Mouse (Mus musculus): ENCODE results near the gene Slamf1. TPM values are rescaled to one million over a fixed set of nuclear protein-coding genes. Genes with fewer than 3 reads are reported as not detected.

Gene Slamf1
- polyA plus RNA-seq (2015; fragmentation: Nextera tagmentation; extraction: Ambion mirVana) = 0.10 and 0.11 TPM in 2 replicates

DNA sequence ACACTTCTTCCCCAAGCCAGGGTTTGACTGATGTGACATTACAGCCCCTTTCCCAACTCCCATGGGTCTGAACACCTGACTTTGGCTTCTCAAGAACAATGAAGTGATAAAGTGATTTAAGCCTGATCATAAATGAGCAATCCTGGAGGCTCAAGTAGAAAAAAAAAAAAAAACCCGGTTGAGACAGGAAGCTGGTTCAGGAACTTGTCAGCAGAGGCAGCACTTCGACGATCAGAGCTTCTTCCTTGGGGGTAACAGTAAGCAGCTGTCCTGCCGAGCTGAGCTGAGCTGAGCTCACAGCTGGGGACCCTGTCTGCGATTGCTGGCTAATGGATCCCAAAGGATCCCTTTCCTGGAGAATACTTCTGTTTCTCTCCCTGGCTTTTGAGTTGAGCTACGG, at the start of gene Slamf1:
TSS of gene Slamf1 (plus strand) at position 230 of the 400 bp plus-strand sequence.
- ATAC-seq = no peak
- Histone ChIP-seq H3K4me1 (no peaks in the 10 kb centered on the region), H3K27me3 (no peaks in the 10 kb centered on the region), H3K36me3 (ENCODE audit: poor library complexity, severe bottlenecking) (no peaks in the 10 kb centered on the region), H3K27ac (no peak within 1 kb of the TSS), H3K9ac (no peak within 1 kb of the TSS), H3K4me2 (no peak within 1 kb of the TSS), H3K4me3 (no peak within 1 kb of the TSS), H3K9me3 (replicated peaks) (no peaks in the 10 kb centered on the region)
- WGBS = 43% methylated on average over 6 of the region's 6 CpGs

DNA sequence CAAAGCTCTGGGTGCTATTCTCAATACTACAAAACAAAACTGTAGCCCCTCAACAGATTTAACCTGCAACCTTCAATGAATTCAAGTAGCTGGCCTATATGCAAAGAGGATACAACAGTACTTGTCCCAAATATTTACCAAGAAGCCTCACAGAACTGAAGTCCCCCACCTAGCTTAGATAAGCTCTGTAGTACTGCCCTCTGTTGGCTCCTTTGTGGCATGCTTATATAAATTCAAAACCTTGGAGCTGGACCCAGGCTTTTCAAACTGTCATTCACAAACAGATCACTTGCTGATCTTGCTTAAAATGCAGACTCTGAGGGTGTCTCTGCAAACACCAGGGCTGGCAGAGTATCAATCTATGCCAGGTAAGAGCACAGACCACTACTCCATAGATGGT, 35.7 kb upstream of the Slamf1 start:
- H3K27me3 ChIP-seq = no peaks in the 10 kb centered on the region
- no peak overlapping the region for H3K27ac ChIP-seq
- no peak overlapping the region for H3K4me2 ChIP-seq
- H3K4me1 ChIP-seq = no peaks in the 10 kb centered on the region
- no peak overlapping the region for H3K9ac ChIP-seq
- no peaks in the 10 kb centered on the region for H3K36me3 ChIP-seq (ENCODE audit: poor library complexity, severe bottlenecking)
- ATAC-seq = no peak
- H3K4me3 ChIP-seq = no peak overlapping the region
- peaks cover 16% of the 10 kb centered on the region for H3K9me3 ChIP-seq (replicated peaks)

DNA sequence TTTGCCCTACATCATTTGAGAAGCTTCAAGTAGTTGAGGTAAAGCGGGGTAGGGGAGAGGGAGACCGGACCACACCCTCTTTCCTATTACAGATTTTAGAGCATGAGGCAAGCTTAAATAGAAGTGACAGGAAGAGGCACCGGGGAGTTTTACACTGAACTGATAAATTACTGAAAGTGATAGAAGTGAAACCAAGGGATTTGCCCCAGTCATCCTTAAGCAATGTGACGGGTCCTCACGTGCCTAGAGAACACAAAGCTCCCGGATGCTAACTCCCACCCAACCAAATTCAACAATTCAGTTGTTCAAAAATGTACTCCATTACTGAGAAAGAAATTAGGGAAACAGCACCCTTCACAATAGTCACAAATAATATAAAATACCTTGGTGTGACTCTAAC, 32.0 kb upstream of the Slamf1 start:
- Histone ChIP-seq H3K4me2 (no peak overlapping the region), H3K4me3 (no peak overlapping the region), H3K9ac (no peak overlapping the region), H3K9me3 (replicated peaks) (no peaks in the 10 kb centered on the region), H3K27ac (no peak overlapping the region), H3K36me3 (ENCODE audit: poor library complexity, severe bottlenecking) (no peaks in the 10 kb centered on the region), H3K27me3 (no peaks in the 10 kb centered on the region), H3K4me1 (no peaks in the 10 kb centered on the region)
- WGBS = 94% methylated on average over 6 of the region's 6 CpGs
- ATAC-seq = no peak

DNA sequence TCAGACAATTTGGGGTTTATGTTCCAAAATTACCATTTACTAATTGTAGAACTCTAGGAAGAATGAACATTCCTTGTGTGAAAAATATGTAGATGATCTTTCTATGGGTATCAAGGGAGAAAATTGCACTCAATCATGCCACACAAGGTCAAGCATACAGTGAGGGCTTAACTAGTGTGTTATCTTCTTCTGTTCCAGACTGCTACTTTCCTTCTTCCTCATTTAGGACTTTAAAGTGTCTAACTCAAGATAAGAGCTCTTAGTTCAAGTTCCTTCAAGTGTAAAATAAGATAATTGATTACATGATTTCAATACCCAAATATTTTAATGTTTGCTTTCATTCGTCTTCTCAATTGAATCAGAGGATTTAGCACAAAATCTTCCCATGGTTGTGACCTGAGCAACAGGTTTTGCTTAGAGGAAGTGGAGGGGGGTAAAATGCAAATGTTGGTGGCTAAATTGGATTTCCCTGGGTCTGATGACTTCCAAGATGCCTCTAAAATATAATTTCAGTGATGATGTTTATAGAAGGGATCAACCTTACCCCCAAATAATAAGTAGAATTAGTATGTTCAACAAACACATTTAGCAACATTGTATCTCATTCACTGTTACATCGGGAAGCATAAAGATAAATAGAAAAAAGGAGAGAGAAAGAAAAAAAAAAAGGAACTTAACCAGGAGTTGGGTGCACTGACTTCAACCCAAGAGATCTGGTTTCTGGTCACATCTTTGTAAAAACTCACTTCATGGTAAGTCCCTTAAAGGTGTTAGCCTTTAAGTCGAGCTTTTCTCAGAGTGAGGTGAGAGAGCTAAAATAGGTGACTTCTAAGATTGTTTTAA, 18.6 kb upstream of the Slamf1 start:
- H3K4me3 ChIP-seq = no peak overlapping the region
- 81% methylated on average over 3 of the region's 3 CpGs for WGBS
- no peak overlapping the region for H3K9ac ChIP-seq
- H3K4me1 ChIP-seq = no peaks in the 10 kb centered on the region
- no peaks in the 10 kb centered on the region for H3K36me3 ChIP-seq (ENCODE audit: poor library complexity, severe bottlenecking)
- H3K27me3 ChIP-seq = no peaks in the 10 kb centered on the region
- no peak for ATAC-seq
- H3K4me2 ChIP-seq = no peak overlapping the region
- no peak overlapping the region for H3K27ac ChIP-seq
- H3K9me3 ChIP-seq (replicated peaks) = no peaks in the 10 kb centered on the region

DNA sequence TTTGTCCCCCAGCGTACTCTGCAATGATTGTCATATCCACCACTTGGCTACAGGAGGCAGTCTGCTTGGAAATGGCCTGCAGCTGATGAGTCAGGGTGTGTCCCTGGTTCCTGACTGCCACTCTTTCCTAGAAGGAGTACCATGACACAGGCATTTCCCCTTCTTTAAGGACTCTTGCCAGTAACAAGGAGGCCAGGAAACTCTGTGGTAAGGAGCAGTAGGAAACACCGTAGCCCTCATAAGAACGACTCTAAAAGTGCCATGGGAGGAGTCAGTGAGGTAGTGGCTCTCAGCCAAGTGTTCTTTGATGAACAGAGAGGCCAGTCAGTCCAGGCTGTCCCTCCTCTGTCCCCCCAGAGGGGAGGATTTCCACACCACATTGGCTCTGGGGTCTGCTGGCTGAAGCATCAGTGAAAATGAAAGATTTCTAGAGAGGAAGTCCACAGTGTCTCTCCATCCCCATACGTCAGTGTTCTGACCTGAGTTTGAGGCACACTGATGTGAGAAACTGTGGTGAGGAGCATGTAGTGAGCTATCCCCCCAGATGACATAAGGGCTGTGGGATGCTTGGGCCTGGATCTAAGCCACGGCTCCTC, 5.0 kb upstream of the Slamf1 start:
- no peaks in the 10 kb centered on the region for H3K4me1 ChIP-seq
- no peak overlapping the region for H3K4me3 ChIP-seq
- H3K4me2 ChIP-seq = no peak overlapping the region
- H3K9me3 ChIP-seq (replicated peaks) = no peaks in the 10 kb centered on the region
- WGBS = 82% methylated on average over 5 of the region's 5 CpGs
- H3K27me3 ChIP-seq = no peaks in the 10 kb centered on the region
- no peak overlapping the region for H3K9ac ChIP-seq
- H3K27ac ChIP-seq = no peak overlapping the region
- no peak for ATAC-seq
- no peaks in the 10 kb centered on the region for H3K36me3 ChIP-seq (ENCODE audit: poor library complexity, severe bottlenecking)

DNA sequence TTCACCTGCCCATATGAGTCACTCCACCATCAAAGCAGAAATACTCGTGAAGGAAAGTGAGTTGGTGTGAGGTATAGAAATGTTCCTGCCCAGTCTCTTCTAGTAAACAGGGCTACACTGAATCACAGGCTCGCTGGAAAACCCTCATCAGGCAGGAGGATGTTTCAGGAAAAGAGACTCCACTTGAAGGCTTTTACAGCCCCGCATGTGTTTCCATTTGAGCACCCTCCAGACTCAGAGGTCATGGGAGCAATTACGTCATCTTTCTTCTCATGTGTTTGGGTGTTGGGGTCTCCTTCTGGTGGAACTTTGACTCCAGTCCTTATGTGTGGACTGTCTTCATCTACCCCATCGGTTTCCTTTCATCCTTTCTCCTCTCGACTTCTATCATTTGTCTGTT, 4.1 kb downstream of the Slamf1 start:
- H3K4me1 ChIP-seq = no peaks in the 10 kb centered on the region
- H3K27ac ChIP-seq = no peak overlapping the region
- no peak overlapping the region for H3K4me3 ChIP-seq
- H3K36me3 ChIP-seq (ENCODE audit: poor library complexity, severe bottlenecking) = no peaks in the 10 kb centered on the region
- ATAC-seq = no peak
- H3K9ac ChIP-seq = no peak overlapping the region
- no peak overlapping the region for H3K4me2 ChIP-seq
- no peaks in the 10 kb centered on the region for H3K9me3 ChIP-seq (replicated peaks)
- H3K27me3 ChIP-seq = no peaks in the 10 kb centered on the region
- WGBS = 84% methylated on average over 6 of the region's 6 CpGs

DNA sequence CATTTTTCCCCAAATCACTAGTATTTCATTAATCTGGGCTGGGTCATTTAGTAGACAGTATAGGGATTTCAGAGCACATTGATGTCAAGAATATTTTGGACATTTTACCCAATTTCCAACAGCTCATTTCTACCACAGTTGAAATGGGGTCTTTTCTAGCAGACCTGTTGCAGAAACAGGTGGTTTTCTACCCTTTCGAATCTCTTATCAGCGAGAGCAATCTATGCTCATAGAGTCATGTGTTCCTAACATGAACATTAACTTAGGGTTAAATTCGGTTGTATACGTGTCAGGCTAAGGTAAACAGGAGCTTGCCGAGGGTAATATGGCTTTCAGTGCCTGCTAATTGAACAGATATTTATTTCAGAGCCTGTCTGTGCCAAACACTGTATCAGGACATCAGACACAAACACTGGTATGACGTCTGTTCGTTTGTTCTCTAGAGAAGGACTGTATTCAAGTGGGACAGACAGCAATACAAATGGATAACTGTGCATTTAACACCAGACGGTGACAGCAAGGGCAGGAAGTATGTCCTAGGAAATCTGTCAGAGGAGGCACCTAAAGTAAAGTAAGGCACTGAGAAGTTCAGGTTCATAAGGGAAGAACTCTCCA, 5.3 kb downstream of the Slamf1 start:
- H3K4me1 ChIP-seq = no peaks in the 10 kb centered on the region
- 88% methylated on average over 8 of the region's 8 CpGs for WGBS

DNA sequence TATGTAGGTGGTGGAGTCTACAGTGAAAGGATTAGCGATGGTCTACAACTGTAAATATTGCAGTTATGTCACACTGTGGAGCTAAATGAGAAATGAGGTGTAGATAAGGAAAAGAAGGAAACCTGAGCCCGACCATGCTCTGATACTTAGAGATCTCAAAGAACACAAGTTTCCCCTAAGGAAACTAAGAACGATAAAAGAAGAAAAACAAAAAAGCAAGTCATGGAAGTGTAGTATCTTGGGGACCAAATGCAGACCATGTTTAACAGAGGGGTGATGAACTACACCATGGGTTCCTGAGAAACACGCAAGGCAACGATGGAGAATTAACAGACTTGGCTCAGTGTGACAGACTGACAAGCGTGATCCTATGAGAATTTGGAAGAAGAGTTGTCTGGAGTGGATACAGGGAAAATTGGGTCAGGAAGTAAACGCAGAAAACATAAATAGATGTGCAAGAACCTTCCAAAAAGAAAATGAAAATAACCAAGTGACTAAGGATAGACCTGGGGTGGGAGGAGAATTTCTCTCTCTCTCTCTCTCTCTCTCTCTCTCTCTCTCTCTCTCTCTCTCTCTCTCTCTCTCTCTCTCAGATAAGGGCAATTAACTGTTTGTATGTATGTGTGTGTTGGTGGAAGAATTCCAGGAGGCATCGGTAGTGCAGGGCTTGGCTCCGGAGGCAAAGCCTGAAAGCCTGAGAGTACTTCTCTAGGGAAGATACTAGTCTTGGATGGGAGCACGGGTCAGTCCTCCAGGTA, 6.5 kb downstream of the Slamf1 start:
- Histone ChIP-seq H3K27me3 (no peaks in the 10 kb centered on the region), H3K4me1 (no peaks in the 10 kb centered on the region), H3K9me3 (replicated peaks) (no peaks in the 10 kb centered on the region), H3K36me3 (ENCODE audit: poor library complexity, severe bottlenecking) (no peaks in the 10 kb centered on the region), H3K9ac (no peak overlapping the region), H3K4me3 (no peak overlapping the region), H3K4me2 (no peak overlapping the region), H3K27ac (no peak overlapping the region)
- WGBS = 93% methylated on average over 10 of the region's 10 CpGs
- ATAC-seq = no peak

More for the DNA sequence above, 5.3 kb downstream of the Slamf1 start:
- Histone ChIP-seq H3K27ac (no peak overlapping the region), H3K4me3 (no peak overlapping the region), H3K27me3 (no peaks in the 10 kb centered on the region), H3K36me3 (ENCODE audit: poor library complexity, severe bottlenecking) (no peaks in the 10 kb centered on the region), H3K9ac (no peak overlapping the region), H3K4me2 (no peak overlapping the region), H3K9me3 (replicated peaks) (no peaks in the 10 kb centered on the region)
- ATAC-seq = no peak

DNA sequence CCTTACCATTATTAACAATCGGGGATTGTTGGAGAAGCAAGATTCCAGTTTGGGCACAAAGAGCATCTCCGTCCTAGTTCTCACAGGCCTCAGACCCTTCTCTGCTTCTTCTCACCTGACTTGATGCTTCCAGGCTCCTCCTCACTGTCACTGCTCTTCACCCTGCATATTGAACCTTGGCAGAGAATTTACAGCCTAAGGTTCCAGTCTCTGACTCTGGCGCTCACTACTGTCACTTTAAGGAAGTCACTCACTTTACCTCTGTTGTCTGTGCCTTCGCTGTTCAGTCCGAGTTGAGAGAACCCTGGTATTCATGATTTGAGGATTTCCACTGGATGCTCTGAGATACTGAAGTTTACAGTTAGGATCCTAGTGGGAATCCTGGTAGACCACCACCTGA, 7.3 kb downstream of the Slamf1 start:
- Histone ChIP-seq H3K4me3 (no peak overlapping the region), H3K27ac (no peak overlapping the region), H3K4me2 (no peak overlapping the region), H3K4me1 (no peaks in the 10 kb centered on the region), H3K36me3 (ENCODE audit: poor library complexity, severe bottlenecking) (no peaks in the 10 kb centered on the region), H3K9ac (no peak overlapping the region), H3K9me3 (replicated peaks) (no peaks in the 10 kb centered on the region), H3K27me3 (no peaks in the 10 kb centered on the region)
- ATAC-seq = no peak
- 77% methylated on average over 5 of the region's 5 CpGs for WGBS

DNA sequence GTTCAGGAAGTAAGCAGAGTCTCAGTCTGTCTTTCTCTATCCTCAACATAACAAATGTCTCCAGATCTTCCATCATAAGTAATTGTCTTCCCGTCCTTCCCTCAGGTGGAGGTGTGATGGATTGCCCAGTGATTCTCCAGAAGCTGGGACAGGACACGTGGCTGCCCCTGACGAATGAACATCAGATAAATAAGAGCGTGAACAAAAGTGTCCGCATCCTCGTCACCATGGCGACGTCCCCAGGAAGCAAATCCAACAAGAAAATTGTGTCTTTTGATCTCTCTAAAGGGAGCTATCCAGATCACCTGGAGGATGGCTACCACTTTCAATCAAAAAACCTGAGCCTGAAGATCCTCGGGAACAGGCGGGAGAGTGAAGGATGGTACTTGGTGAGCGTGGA, 7.8 kb downstream of the Slamf1 start:
- no peak overlapping the region for H3K4me2 ChIP-seq
- no peak overlapping the region for H3K27ac ChIP-seq
- H3K4me3 ChIP-seq = no peak overlapping the region
- H3K4me1 ChIP-seq = no peaks in the 10 kb centered on the region
- no peaks in the 10 kb centered on the region for H3K9me3 ChIP-seq (replicated peaks)
- no peaks in the 10 kb centered on the region for H3K36me3 ChIP-seq (ENCODE audit: poor library complexity, severe bottlenecking)
- H3K9ac ChIP-seq = no peak overlapping the region
- WGBS = 65% methylated on average over 11 of the region's 11 CpGs
- H3K27me3 ChIP-seq = no peaks in the 10 kb centered on the region
- no peak for ATAC-seq

DNA sequence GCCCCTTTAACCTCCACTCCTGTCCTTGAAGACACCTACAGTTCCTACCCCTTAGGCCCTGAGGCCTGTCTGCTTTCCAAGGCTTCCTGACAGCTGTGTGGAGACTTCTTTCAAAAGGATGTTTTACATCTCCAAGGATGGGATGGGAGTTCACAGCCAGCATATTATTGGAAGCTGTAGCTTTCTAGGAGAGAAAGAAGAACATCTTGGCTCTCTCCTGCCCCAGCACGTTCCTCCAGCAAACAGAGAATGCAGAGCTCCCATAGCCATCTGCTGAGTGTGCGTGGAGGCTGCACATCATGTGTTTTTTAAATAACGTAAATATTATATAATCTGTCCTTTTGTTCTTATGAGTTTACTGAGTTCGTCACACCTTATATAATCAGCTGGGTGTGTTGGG, 8.9 kb downstream of the Slamf1 start:
- ATAC-seq = no peak
- Histone ChIP-seq H3K9ac (no peak overlapping the region), H3K27me3 (no peaks in the 10 kb centered on the region), H3K9me3 (replicated peaks) (no peaks in the 10 kb centered on the region), H3K4me2 (no peak overlapping the region), H3K27ac (no peak overlapping the region), H3K36me3 (ENCODE audit: poor library complexity, severe bottlenecking) (no peaks in the 10 kb centered on the region), H3K4me3 (no peak overlapping the region), H3K4me1 (no peaks in the 10 kb centered on the region)
- 87% methylated on average over 4 of the region's 4 CpGs for WGBS

DNA sequence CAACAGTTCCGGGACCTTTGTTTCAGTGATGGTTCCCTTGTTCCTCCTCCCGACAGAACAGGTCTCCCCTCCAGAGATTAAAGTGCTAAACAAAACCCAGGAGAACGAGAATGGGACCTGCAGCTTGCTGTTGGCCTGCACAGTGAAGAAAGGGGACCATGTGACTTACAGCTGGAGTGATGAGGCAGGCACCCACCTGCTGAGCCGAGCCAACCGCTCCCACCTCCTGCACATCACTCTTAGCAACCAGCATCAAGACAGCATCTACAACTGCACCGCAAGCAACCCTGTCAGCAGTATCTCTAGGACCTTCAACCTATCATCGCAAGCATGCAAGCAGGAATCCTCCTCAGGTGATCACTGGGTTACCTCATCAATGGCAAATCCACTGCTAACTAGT, 10.1 kb downstream of the Slamf1 start:
- Histone ChIP-seq H3K36me3 (ENCODE audit: poor library complexity, severe bottlenecking) (no peaks in the 10 kb centered on the region), H3K27me3 (no peaks in the 10 kb centered on the region), H3K4me1 (no peaks in the 10 kb centered on the region), H3K9ac (no peak overlapping the region), H3K4me2 (no peak overlapping the region), H3K4me3 (no peak overlapping the region), H3K9me3 (replicated peaks) (no peaks in the 10 kb centered on the region), H3K27ac (no peak overlapping the region)
- ATAC-seq = no peak
- WGBS = 77% methylated on average over 7 of the region's 7 CpGs
